Mouse (Mus musculus): Measurements from ENCODE around the gene Klk11. TPM values are rescaled to one million over a fixed set of nuclear protein-coding genes. Genes with fewer than 3 reads are reported as not detected.

Gene Klk11
- total and polyA plus RNA-seq, 2 experiments from 2014 or later: not detected

DNA sequence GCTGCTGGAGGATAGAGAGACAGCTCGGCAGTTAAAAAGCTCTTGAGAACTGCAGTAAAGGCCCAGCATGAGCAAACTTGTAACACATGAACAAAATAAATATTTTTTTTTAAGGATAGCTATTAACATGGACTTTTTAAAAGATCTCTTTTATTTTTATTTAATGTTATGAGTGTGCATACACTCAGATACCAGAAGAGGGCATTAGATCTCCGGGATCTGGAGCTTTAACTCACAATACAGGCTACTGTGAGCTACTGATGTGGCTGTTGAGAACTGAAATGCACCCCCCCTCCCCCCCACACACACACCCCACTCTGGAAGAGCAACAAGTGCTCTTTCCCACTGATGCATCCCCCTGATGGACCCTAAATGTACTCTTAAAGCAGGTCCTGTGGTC lies 14.9 kb downstream of the Klk11 start:
- Histone ChIP-seq H3K27me3 (ENCODE audit: insufficient read depth, low read length) (no peaks in the 10 kb centered on the region), H3K4me2 (ENCODE audit: low read depth, low read length) (no peak overlapping the region), H3K27ac (no peak overlapping the region), H3K4me3 (ENCODE audit: low read length) (no peak overlapping the region), H3K9me3 (ENCODE audit: low read length) (no peaks in the 10 kb centered on the region), H3K4me1 (ENCODE audit: insufficient read depth, low read length) (no peaks in the 10 kb centered on the region), H3K9ac (replicated peaks; ENCODE audit: low read length) (no peak overlapping the region), H3K36me3 (ENCODE audit: insufficient read depth, low read length) (no peaks in the 10 kb centered on the region)
- TF ChIP-seq CTCF (IDR thresholded peaks at IDR 0.05; ENCODE audit: low read depth): peak; percentile 41
- no peak for ATAC-seq
- 79% methylated on average over 2 of the region's 2 CpGs for WGBS
- DNase-seq (ENCODE audit: low spot score): peak; percentile 32

DNA sequence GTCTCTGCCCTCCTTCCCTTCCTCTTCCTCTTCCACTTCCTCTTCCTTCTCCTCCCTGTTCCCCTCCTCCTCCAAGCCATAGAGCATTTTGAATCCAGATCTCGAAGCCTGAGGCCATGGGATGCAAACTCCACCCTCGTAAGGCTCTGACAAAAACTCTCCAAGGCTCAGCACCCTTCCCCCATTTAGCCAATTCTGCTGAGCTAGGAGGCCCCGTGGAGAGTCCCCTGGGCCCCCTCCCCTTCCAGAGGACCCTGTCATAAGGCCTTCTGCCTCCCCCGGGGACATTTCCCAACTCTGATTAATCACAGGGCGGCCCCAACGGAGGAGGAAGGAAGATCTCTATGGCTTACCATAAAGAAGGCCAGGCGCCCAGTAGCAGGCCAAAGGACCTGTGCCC lies 17.2 kb downstream of the Klk11 start, which contains the start of gene Klk9:
Gene Klk9 (plus strand): TSS at position 301 of the 400 bp plus-strand sequence.
- WGBS: 80% methylated on average over 7 of the region's 7 CpGs
- Histone ChIP-seq H3K4me3 (ENCODE audit: low read length) (no peak within 1 kb of the TSS), H3K36me3 (ENCODE audit: insufficient read depth, low read length) (no peaks in the 10 kb centered on the region), H3K27ac (no peak within 1 kb of the TSS), H3K4me1 (ENCODE audit: insufficient read depth, low read length) (peaks cover 9% of the 10 kb centered on the region; the same call in 1 of the 2 replicates), H3K27me3 (ENCODE audit: insufficient read depth, low read length) (0 out of 2 replicates have a peak, but pooled peaks cover 10% of the 10 kb centered on the region), H3K9me3 (ENCODE audit: low read length) (no peaks in the 10 kb centered on the region), H3K4me2 (ENCODE audit: low read depth, low read length) (no peak within 1 kb of the TSS), H3K9ac (replicated peaks; ENCODE audit: low read length) (no peak within 1 kb of the TSS)
- DNase-seq (ENCODE audit: low spot score): no peak
- TF ChIP-seq CTCF (IDR thresholded peaks at IDR 0.05; ENCODE audit: low read depth): no peak
- no peak for ATAC-seq

DNA sequence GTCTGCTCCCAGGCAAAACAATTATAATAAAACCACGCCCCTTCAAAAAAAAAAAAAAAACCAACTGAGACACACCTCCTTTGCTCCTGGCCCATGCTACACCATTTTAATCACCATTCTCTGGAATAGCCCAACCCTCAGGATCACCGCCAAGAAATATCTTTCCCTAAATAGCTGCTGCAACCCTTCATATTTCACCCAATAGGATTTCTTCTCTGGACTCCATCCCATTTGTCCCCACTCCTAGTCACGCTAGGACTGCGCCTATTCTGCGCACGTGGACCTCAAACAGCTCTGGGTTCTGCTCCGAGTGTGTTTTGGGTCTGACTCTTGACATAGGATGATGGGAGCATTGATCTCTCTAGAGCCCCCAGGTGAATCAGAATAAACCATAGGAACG lies 22.0 kb downstream of the Klk11 start:
- Histone ChIP-seq H3K9me3 (ENCODE audit: low read length) (no peaks in the 10 kb centered on the region), H3K4me1 (ENCODE audit: insufficient read depth, low read length) (peaks cover 9% of the 10 kb centered on the region; the same call in 1 of the 2 replicates), H3K27me3 (ENCODE audit: insufficient read depth, low read length) (0 out of 2 replicates have a peak, but pooled peaks cover 10% of the 10 kb centered on the region), H3K4me3 (ENCODE audit: low read length) (peak overlapping the region; percentile 44), H3K4me2 (ENCODE audit: low read depth, low read length) (peak overlapping the region; percentile 73), H3K9ac (replicated peaks; ENCODE audit: low read length) (peak overlapping the region; percentile 45; the same call in 1 of the 2 replicates), H3K36me3 (ENCODE audit: insufficient read depth, low read length) (no peaks in the 10 kb centered on the region), H3K27ac (no peak overlapping the region)
- peak; percentile 48 for ATAC-seq
- peak; percentile 5 for DNase-seq (ENCODE audit: low spot score)
- 6% methylated on average over 8 of the region's 8 CpGs for WGBS
- TF ChIP-seq CTCF (IDR thresholded peaks at IDR 0.05; ENCODE audit: low read depth): no peak

DNA sequence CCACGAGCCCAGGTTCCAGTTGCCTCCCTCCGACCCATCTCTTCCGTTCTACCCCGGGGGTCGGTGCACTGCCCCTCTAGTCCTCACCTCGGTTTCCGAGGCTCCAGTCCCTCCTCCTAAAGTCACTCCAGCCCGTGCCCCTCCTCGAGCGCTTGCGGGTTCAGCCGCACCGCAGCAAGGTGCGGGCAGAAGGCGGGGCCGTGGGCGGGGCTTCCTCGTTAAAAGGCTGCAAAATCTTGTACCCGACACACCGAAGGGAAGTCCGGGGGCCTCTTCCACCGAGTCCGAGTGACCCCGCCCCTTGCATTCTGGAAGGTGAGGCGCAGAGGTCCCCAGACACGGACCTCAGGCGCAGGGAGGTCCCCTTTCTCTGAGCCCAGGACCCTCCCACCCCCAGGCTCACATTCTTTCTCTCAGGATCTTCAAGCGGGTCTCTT lies 22.9 kb downstream of the Klk11 start, which contains the start of gene Klk8:
Gene Klk8 (plus strand): TSS at position 245 of the 437 bp plus-strand sequence.
- Histone ChIP-seq H3K4me3 (ENCODE audit: low read length) (peak within 1 kb of the TSS; percentile 44), H3K4me2 (ENCODE audit: low read depth, low read length) (peak within 1 kb of the TSS; percentile 73), H3K9me3 (ENCODE audit: low read length) (no peaks in the 10 kb centered on the region), H3K4me1 (ENCODE audit: insufficient read depth, low read length) (peaks cover 9% of the 10 kb centered on the region; the same call in 1 of the 2 replicates), H3K36me3 (ENCODE audit: insufficient read depth, low read length) (no peaks in the 10 kb centered on the region), H3K9ac (replicated peaks; ENCODE audit: low read length) (peak within 1 kb of the TSS; percentile 45), H3K27me3 (ENCODE audit: insufficient read depth, low read length) (0 out of 2 replicates have a peak, but pooled peaks cover 10% of the 10 kb centered on the region), H3K27ac (no peak within 1 kb of the TSS)
- TF ChIP-seq CTCF (IDR thresholded peaks at IDR 0.05; ENCODE audit: low read depth): no peak
- WGBS: under 1% methylated on average over 28 of the region's 28 CpGs
- peak; percentile 19 for DNase-seq (ENCODE audit: low spot score)
- peak; percentile 53; the same call in 1 of the 2 replicates for ATAC-seq

DNA sequence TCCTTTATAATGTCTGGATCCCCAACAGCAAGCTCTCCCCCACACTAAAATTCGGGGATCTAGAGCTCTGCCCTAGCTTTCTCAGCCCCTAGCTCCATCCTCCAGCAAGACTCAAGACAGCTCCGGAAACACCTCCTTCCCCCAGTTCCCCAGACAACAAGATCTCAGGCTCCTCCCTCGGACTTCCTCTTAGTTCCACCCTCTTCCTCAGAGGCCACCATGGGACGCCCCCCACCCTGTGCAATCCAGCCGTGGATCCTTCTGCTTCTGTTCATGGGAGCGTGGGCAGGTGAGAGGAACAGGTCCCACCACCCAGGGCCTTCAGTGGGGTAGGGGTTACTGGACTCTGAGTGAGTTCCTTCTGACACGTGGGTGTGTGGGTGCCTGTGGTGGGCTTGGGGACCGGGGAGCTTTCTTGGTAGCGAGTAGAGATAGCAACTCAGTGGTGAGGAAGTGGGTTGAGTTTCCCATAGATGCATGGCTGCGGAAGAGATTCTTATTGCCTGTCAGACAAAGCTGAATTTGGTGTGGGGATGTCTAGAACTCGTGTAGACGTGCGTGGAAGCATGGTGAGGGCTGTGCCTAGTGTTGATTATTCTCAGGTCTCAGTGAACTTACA lies 23.5 kb downstream of the Klk11 start:
- no peak overlapping the region for H3K27ac ChIP-seq
- 0 out of 2 replicates have a peak, but pooled peaks cover 10% of the 10 kb centered on the region for H3K27me3 ChIP-seq (ENCODE audit: insufficient read depth, low read length)
- TF ChIP-seq CTCF (IDR thresholded peaks at IDR 0.05; ENCODE audit: low read depth): no peak
- DNase-seq (ENCODE audit: low spot score) (no peak), ATAC-seq (0 out of 2 replicates have a peak, but pooled peaks have one; percentile 36)
- H3K36me3 ChIP-seq (ENCODE audit: insufficient read depth, low read length): no peaks in the 10 kb centered on the region
- H3K9ac ChIP-seq (replicated peaks; ENCODE audit: low read length): peak overlapping the region; percentile 45; the same call in 1 of the 2 replicates
- H3K4me1 ChIP-seq (ENCODE audit: insufficient read depth, low read length): peaks cover 9% of the 10 kb centered on the region; the same call in 1 of the 2 replicates
- H3K4me3 ChIP-seq (ENCODE audit: low read length): peak overlapping the region; percentile 44
- no peaks in the 10 kb centered on the region for H3K9me3 ChIP-seq (ENCODE audit: low read length)
- WGBS: 41% methylated on average over 13 of the region's 13 CpGs
- peak overlapping the region; percentile 73 for H3K4me2 ChIP-seq (ENCODE audit: low read depth, low read length)

DNA sequence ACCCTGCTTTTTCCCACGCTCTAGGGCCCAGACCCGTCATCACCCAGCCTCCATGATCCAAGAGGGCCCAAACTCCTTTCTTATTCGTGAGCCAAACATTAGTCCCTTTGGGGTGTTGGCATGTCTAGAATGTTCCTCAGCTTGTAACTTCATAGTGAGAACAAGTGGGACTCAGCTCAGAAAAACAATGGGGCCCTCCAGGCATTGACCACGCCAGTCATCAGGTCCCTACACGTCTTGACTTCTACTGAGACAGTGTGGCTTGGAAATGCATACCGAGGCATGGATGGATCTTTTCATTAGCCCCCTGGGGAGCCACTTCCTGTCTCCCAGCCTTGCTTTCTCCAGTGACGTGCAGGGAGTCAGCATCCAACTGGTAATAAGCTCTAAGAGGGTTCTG lies 25.5 kb downstream of the Klk11 start:
- Histone ChIP-seq H3K27me3 (ENCODE audit: insufficient read depth, low read length) (0 out of 2 replicates have a peak, but pooled peaks cover 10% of the 10 kb centered on the region), H3K4me1 (ENCODE audit: insufficient read depth, low read length) (peaks cover 9% of the 10 kb centered on the region; the same call in 1 of the 2 replicates), H3K4me3 (ENCODE audit: low read length) (no peak overlapping the region), H3K27ac (no peak overlapping the region), H3K9me3 (ENCODE audit: low read length) (no peaks in the 10 kb centered on the region), H3K36me3 (ENCODE audit: insufficient read depth, low read length) (no peaks in the 10 kb centered on the region), H3K4me2 (ENCODE audit: low read depth, low read length) (no peak overlapping the region), H3K9ac (replicated peaks; ENCODE audit: low read length) (no peak overlapping the region)
- DNase-seq (ENCODE audit: low spot score) (no peak), ATAC-seq (no peak)
- no peak for TF ChIP-seq CTCF (IDR thresholded peaks at IDR 0.05; ENCODE audit: low read depth)
- WGBS: 74% methylated on average over 7 of the region's 7 CpGs

DNA sequence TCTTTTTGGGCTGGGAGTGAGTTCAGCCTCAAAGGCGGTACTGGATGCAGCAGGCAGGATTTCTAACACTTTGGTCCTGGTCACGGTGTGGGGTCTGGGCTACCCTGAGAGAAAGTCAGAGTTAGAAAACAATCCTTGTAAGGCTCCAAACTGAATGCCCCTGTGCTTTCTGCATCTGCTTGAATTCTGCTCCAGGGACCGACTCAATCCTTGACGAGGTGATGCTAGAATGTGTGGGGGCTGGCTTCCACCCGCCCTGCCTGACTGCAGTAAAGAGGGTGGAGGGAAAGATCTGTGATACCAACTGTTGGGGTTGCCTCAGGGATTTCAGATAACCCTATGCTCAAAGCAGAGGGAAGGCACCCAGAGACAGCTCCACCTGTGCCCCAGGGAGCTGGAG lies 36.6 kb downstream of the Klk11 start, which contains the start of gene Klk7:
Gene Klk7 (plus strand): TSS at position 301 of the 400 bp plus-strand sequence.
- no peak within 1 kb of the TSS for H3K4me2 ChIP-seq (ENCODE audit: low read depth, low read length)
- 56% methylated on average over 5 of the region's 5 CpGs for WGBS
- H3K9me3 ChIP-seq (ENCODE audit: low read length): no peaks in the 10 kb centered on the region
- no peak for DNase-seq (ENCODE audit: low spot score)
- no peak within 1 kb of the TSS for H3K9ac ChIP-seq (replicated peaks; ENCODE audit: low read length)
- H3K27me3 ChIP-seq (ENCODE audit: insufficient read depth, low read length): no peaks in the 10 kb centered on the region
- no peaks in the 10 kb centered on the region for H3K4me1 ChIP-seq (ENCODE audit: insufficient read depth, low read length)
- H3K27ac ChIP-seq: no peak within 1 kb of the TSS
- H3K36me3 ChIP-seq (ENCODE audit: insufficient read depth, low read length): no peaks in the 10 kb centered on the region
- ATAC-seq: no peak
- no peak for TF ChIP-seq CTCF (IDR thresholded peaks at IDR 0.05; ENCODE audit: low read depth)
- no peak within 1 kb of the TSS for H3K4me3 ChIP-seq (ENCODE audit: low read length)

Measured in hindbrain, postnatal 0 days (tissue).